Mouse (Mus musculus) hematopoietic stem cell, adult 5-6 weeks (primary cell): ENCODE measurements around the gene Rabep1. TPM values are rescaled to one million over a fixed set of nuclear protein-coding genes. Genes with fewer than 3 reads are reported as not detected.
A peak's percentile ranks its signal among the peaks of the same experiment; 100 is the strongest.
"Not testable (repeated sequence)": the region's sequence is repeated elsewhere in the genome, so short reads cannot be mapped to it uniquely, and the experiment has no call there.

Experiments
- ATAC-seq, 2 experiments: fragments of 125-278 bp in 1 of 2; replicated peaks in 1 of 2; 2 replicates each; pipeline ENCODE4 v1.8.0; 2016 to 2017; ENCODE audit warnings: inconsistent platforms in 2 of 2, mild to moderate bottlenecking in 2 of 2, moderate number of reproducible peaks in 2 of 2, low read depth in 1 of 2, moderate TSS enrichment in 1 of 2; ENCODE audit not compliant: low FRiP score in 2 of 2, poor library complexity in 2 of 2, severe bottlenecking in 2 of 2, insufficient read depth in 1 of 2, low TSS enrichment in 1 of 2
- total RNA-seq: library from RNA; stranded (forward); fragments of 172-1452, 232-1000 nt; gene quantifications from 2 replicates; pipeline ENCODE4 v1.2.3, GENCODE M21; 2017

The Rabep1 gene
- total RNA-seq, 1 experiment from 2014 or later = 75.9 TPM

- ATAC-seq = no peak
Measured at GRCm38 (mm10) chr11:70821728-70822591, 22.6 kb upstream of the Rabep1 start.

DNA sequence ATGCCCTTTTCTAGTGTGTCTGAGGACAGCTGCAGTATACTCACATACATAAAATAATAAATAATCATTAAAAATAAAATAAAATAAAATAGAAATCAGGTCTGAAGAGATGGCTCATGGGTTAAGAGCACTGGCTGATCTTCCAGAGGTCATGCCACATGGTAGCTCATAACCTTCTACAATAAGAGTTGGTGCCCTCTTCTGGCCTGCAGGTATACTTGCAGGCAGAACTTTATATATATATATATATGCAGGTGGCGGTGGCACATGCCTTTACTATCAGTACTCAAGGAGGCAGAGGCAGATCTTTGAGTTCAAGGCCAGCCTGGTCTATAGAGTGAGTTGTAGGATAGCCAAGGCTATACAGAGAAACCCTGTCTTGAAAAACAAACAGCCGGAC lies 18.4 kb upstream of the Rabep1 start:
- peak in 1 of 2 experiments; percentile 49; a peak in 1 of 4 replicates for ATAC-seq

DNA sequence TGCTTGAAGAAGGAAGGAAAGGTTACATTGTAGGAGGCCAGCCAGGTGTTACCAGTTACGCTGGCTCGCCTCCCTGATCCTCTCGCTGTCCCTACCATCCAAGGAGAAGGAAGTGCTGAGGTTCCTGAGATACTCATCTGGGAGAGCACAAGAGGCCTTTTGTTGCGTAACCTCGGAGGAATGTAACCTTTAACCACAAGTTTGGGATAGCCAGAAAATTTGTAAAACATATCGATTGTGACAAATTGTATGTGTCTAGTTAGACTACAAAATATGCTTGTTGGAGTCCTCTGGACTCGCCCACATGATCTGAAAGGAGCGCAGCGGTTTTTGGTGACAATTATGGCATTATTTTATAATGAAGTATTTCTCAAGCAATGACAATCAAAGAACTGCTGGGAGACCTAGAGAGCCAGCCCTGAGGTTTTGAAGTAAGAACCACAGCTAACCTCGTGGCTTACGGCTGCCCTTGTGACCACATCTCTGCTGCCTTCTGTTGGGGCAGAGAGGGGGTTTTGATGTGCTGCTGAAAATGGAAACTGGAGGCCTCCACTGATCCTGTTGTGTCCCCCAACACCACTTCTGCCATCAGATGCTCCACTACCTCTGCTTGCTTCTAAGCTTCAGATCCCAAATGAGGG lies 15.5 kb upstream of the Rabep1 start:
- ATAC-seq = no peak

- ATAC-seq = no peak
Measured at GRCm38 (mm10) chr11:70831201-70831600, 13.4 kb upstream of the Rabep1 start.

GRCm38 (mm10) chr11:70833408-70833807 lies 11.2 kb upstream of the Rabep1 start:
- no peak for ATAC-seq

GRCm38 (mm10) chr11:70833831-70834230 lies 10.7 kb upstream of the Rabep1 start:
- ATAC-seq = no peak

DNA sequence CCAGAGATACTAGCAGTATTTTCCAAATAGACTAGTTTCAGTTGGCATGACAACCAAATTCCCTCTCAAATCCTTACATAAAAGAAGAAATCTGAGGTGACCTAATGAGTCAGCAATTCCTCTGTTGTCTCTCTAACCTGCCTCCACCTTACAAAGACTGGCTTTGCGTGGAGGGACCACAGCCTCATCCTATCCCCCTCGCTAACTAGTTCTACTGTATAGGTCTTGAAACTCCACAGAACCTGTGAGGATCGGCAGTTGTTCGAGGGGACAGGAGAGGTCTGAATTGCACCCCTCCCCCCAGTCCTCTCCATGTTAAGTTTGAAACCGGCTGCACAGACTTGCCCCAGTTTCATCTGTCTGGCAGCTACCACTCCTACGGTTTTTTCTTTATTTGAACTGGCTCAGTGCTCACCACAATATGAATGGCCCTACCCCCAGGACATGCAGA lies 9.2 kb upstream of the Rabep1 start:
- no peak for ATAC-seq

DNA sequence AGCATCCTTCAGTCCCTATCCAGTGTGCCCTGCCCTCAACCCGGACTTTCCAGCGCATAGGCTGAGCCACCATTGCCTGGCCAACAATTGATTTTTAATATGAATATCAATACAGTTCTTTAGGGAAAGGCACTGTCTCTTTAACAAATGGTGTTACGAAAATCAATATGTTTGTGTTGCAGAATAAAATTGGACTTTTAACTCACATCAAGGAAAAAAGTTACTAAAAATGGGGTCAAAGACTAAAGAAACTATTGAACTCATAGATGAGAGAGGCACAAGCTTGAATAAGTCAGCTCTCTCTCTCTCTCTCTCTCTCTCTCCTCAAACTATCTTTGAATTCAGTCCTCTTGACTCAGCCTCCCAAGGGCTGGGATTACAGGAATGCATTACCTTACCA lies 7.5 kb upstream of the Rabep1 start:
- ATAC-seq = no peak

- no peak for ATAC-seq
Measured at GRCm38 (mm10) chr11:70838610-70839009, 6.0 kb upstream of the Rabep1 start.

- ATAC-seq = no peak
Measured at GRCm38 (mm10) chr11:70842983-70843382, 1.6 kb upstream of the Rabep1 start.

GRCm38 (mm10) chr11:70843701-70844551 lies 652 bp upstream of the Rabep1 start:
- peak in 1 of 2 experiments; percentile 13; a peak in 1 of 4 replicates for ATAC-seq

DNA sequence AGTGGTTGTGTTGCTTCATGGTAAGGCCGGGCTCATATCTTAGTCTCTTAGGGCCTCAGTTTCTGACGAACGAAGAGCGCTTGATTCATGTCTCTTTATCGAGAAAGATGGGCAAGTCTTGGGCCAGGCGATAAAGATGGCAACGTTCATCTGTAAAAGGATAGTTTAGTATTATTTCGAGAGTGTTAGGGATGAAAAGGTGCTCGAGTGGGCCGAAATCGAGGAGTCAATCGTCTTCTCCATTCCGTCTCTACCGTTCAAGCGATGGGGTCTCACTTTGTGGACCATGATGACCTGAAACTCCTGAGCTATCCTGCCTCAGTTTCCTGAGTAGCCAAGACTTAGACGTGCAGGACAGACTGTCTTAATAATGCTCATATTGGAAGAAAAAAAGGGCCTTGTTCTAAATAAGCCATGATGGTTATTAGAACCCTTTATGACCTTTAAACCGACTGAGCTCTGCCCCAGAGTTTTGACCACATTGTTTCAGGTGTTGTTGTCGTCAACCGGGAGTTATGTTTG lies 940 bp downstream of the Rabep1 start:
- no peak for ATAC-seq

DNA sequence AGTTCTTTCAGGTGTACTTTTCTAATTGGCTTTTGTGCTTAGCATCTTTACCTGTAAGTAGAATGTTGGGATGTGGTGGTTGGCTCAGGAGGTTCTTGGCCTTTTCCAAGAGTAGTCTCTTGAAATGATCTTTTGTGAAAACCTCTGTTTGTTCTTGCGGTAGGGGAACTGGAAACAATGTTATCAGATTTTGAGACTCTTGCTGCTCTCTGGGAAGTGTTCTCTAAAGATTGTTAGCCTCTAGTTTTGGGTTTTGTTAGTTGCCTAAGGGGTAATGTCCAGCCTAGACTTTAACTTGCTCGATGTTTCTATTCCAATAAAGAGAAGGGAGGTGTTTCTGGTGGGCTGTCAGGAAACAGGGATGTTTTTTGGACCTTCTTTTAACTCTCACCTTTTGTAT lies 1.5 kb downstream of the Rabep1 start:
- ATAC-seq = no peak

GRCm38 (mm10) chr11:70860371-70860770 lies 15.8 kb downstream of the Rabep1 start:
- ATAC-seq = no peak

GRCm38 (mm10) chr11:70863204-70863603 lies 18.6 kb downstream of the Rabep1 start:
- not testable (repeated sequence) for ATAC-seq

DNA sequence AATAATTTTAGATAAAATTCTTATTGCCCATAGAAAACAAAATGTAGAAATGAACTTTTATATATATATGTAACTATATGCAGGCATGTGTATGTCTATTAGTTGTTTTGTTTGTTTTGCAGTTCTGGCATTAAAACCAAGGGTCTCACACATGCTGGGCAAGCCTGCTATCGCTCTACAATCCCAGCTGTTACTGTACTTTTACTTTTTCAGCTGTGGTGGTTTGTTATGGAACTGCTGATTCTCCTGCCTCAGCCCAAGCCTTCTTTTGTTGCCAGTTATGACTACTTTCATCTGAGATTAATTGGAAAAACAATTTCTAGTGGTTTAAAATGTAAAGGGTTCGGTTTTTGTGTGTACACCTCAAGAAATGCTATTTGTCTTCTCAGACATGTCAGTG lies 20.6 kb downstream of the Rabep1 start:
- no peak for ATAC-seq

GRCm38 (mm10) chr11:70869263-70869662 lies 24.7 kb downstream of the Rabep1 start:
- no peak for ATAC-seq
